Mouse (Mus musculus): ENCODE measurements around the gene Brd1.

- TF ChIP-seq CTCF (IDR thresholded peaks at IDR 0.05; ENCODE audit: low read depth) (no peak), EP300 (IDR thresholded peaks at IDR 0.05; ENCODE audit: low read depth) (no peak)
Observed at GRCm38 (mm10) chr15:88750032-88750431, 16.0 kb upstream of the Brd1 start.

Measured in heart, postnatal 0 days (tissue).